Mouse (Mus musculus) adrenal gland, postnatal 14 days (tissue): ENCODE data around the gene Gstm1. TPM values are rescaled to one million over a fixed set of nuclear protein-coding genes. Genes with fewer than 3 reads are reported as not detected.
"Not testable (repeated sequence)": the region's sequence is repeated elsewhere in the genome, so short reads cannot be mapped to it uniquely, and the experiment has no call there.

Source experiments
- DNase-seq: peaks from one replicate; pipeline ENCODE4 v3.0.0; 2021; ENCODE audit warnings: mixed read lengths
- long read RNA-seq, 2 experiments: library from polyadenylated mRNA; stranded (forward); transcript quantifications; one replicate each; pipeline ENCODE4 v2.0.0; 2021
- total RNA-seq: library from RNA; stranded (reverse); gene quantifications from 2 replicates; pipeline ENCODE4 v1.2.3, GENCODE M21; 2021

The Gstm1 gene
- total RNA-seq, result 145 and 158 TPM in 2 replicates
- long read RNA-seq, experiment 1, transcript Gstm1-201 (8 exons, 1,289 nt), result major isoform, 168 of 182 reads
- long read RNA-seq, experiment 1, partial matches to known transcripts, result 5 of 182 reads
- long read RNA-seq, experiment 1, other reads (novel, unspliced or antisense), result 9 of 182 reads
- long read RNA-seq, experiment 2, transcript Gstm1-201 (8 exons, 1,289 nt), result major isoform, 122 of 144 reads
- long read RNA-seq, experiment 2, partial matches to known transcripts, result 10 of 144 reads
- long read RNA-seq, experiment 2, other reads (novel, unspliced or antisense), result 11 of 144 reads

GRCm38 (mm10) chr3:108017473-108018189 lies at the start of gene Gstm1:
Gene Gstm1, minus strand, starts transcription at chr3:108017973.
- peak; percentile 96 for DNase-seq

- no peak for DNase-seq
Observed at GRCm38 (mm10) chr3:108067370-108067934, 49.7 kb upstream of the Gstm1 start.

GRCm38 (mm10) chr3:108065551-108065950 lies 47.8 kb upstream of the Gstm1 start:
- no peak for DNase-seq

- no peak for DNase-seq
Observed at GRCm38 (mm10) chr3:108064672-108065071, 46.9 kb upstream of the Gstm1 start.

- DNase-seq, result peak; percentile 59
Observed at GRCm38 (mm10) chr3:108062648-108063047, 44.9 kb upstream of the Gstm1 start.

- DNase-seq, result peak; percentile 61
Observed at GRCm38 (mm10) chr3:108061420-108061819, 43.6 kb upstream of the Gstm1 start.

GRCm38 (mm10) chr3:108050493-108050892 lies 32.7 kb upstream of the Gstm1 start:
- DNase-seq, result no peak

- DNase-seq, result no peak
Observed at GRCm38 (mm10) chr3:108048306-108048705, 30.5 kb upstream of the Gstm1 start.

GRCm38 (mm10) chr3:108046944-108047655 lies 29.3 kb upstream of the Gstm1 start:
- DNase-seq, result no peak

GRCm38 (mm10) chr3:108044394-108045140 lies 26.8 kb upstream of the Gstm1 start, which contains the start of gene Gstm4:
Gene Gstm4, minus strand, starts transcription at chr3:108044894.
- peak; percentile 93 for DNase-seq

GRCm38 (mm10) chr3:108033156-108033555 lies 15.4 kb upstream of the Gstm1 start:
- DNase-seq, result no peak

- no peak for DNase-seq
Observed at GRCm38 (mm10) chr3:108032113-108032512, 14.3 kb upstream of the Gstm1 start.

GRCm38 (mm10) chr3:108028641-108029365 lies 11.0 kb upstream of the Gstm1 start:
- no peak for DNase-seq

GRCm38 (mm10) chr3:108026597-108026996 lies 8.8 kb upstream of the Gstm1 start:
- DNase-seq, result no peak

- no peak for DNase-seq
Observed at GRCm38 (mm10) chr3:108026049-108026448, 8.3 kb upstream of the Gstm1 start.

- no peak for DNase-seq
Observed at GRCm38 (mm10) chr3:108025318-108025717, 7.5 kb upstream of the Gstm1 start.

- peak; percentile 29 for DNase-seq
Observed at GRCm38 (mm10) chr3:108022650-108023049, 4.9 kb upstream of the Gstm1 start.

- DNase-seq, result not testable (repeated sequence)
Observed at GRCm38 (mm10) chr3:108020351-108021022, 2.7 kb upstream of the Gstm1 start.

- not testable (repeated sequence) for DNase-seq
Observed at GRCm38 (mm10) chr3:108019226-108019625, 1.5 kb upstream of the Gstm1 start.

GRCm38 (mm10) chr3:108018190-108018820 lies 532 bp upstream of the Gstm1 start:
- DNase-seq, result peak; percentile 20
